Mouse (Mus musculus) neural tube, embryonic 13.5 days (tissue): Measurements from ENCODE around the gene March6. TPM values are rescaled to one million over a fixed set of nuclear protein-coding genes. Genes with fewer than 3 reads are reported as not detected.

ENCODE experiments used
- ATAC-seq: fragments of 200-750 bp; cut with Nextera tagmentation; 2 replicates; pipeline ENCODE4 v1.8.0; 2017; ENCODE audit warnings: low read depth, mild to moderate bottlenecking, moderate TSS enrichment, moderate library complexity
- H3K27ac ChIP-seq: fragments of 300-500 bp; sonication (generic); replicated peaks from 2 replicates; pipeline ENCODE4 v1.5.1; 2015; ENCODE audit warnings: moderate library complexity, mild to moderate bottlenecking, inconsistent platforms
- H3K27me3 ChIP-seq: fragments of 300-500 bp; sonication (generic); 2 replicates; pipeline ENCODE4 v1.6.1; 2015; ENCODE audit warnings: mild to moderate bottlenecking, inconsistent platforms
- H3K36me3 ChIP-seq: fragments of 300-500 bp; sonication (generic); 2 replicates; pipeline ENCODE4 v1.6.1; 2015; ENCODE audit warnings: mild to moderate bottlenecking, inconsistent platforms
- H3K4me1 ChIP-seq: fragments of 300-500 bp; sonication (generic); replicated peaks from 2 replicates; pipeline ENCODE4 v1.6.1; 2015; ENCODE audit warnings: inconsistent platforms
- H3K4me2 ChIP-seq: fragments of 300-500 bp; sonication (generic); 2 replicates; pipeline ENCODE4 v1.6.1; 2015; ENCODE audit warnings: inconsistent platforms, mild to moderate bottlenecking, moderate library complexity
- H3K4me3 ChIP-seq: fragments of 300-500 bp; sonication (generic); 2 replicates; pipeline ENCODE4 v1.5.1; 2015; ENCODE audit warnings: mild to moderate bottlenecking, inconsistent platforms
- H3K9ac ChIP-seq: fragments of 300-500 bp; sonication (generic); 2 replicates; pipeline ENCODE4 v1.6.1; 2015; ENCODE audit warnings: moderate library complexity, mild to moderate bottlenecking, inconsistent platforms
- H3K9me3 ChIP-seq: fragments of 300-500 bp; sonication (generic); 2 replicates; pipeline ENCODE4 v1.6.1; 2016; ENCODE audit warnings: inconsistent platforms
- WGBS: fragments of 180-500 bp; shearing (Covaris S2); methylation state at CpG from one replicate; pipeline ENCODE4 v1.1.7; 2015; 5-methylcytosine and 5-hydroxymethylcytosine counted together
- polyA plus RNA-seq: library from polyadenylated mRNA; unstranded; fragments of >200 nt; fragmentation: Nextera tagmentation; extraction: Ambion mirVana; gene quantifications from 2 replicates; pipeline ENCODE4 v1.2.1, GENCODE M21; 2015

Gene March6
- polyA plus RNA-seq, 1 experiment from 2014 or later, result 58.2 TPM

DNA sequence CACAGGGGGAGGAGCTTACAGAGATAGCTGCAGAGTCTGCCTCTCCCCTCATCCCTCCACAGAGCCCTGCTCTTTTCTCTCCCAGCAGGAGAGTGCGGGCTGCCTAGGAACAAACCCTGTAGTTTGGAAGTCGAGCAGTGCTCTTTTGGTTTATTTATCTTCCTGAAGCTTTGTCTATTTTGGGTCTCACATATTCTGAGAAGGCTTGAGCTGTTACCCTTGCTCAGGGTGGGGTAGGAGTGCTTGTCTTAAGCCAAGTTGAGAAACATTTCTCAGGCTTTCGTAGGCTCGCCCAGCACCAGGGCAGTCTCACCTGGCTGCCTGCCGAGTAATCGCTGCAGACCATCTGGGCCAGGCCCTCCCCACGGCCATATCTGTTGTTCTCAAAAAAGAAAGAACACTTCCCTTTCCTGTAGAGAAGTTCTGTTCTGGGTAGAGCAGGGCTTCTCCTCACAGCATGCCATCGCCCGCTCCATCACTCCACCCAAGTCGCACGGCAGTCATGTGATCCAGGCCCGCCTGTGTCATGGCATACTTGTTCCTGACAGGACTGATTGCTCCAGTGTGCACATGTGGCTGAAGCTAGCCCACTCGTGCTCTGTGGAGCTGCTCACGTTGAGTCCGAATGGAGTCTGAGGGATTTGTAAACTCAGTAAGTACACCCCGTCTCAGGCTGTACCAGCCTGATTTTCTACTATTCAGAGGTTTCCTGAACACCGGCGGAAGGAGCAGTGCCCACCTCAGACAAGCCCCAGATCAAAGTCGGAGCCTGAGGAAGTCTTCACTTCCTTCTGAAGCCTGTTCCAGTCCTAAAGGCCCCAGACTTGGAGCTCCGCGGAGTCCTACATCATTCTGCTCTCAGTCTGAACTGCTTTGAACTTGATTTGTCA is 112.8 kb downstream of the March6 start:
- WGBS, result 60% methylated on average over 21 of the region's 21 CpGs
- H3K9me3 ChIP-seq, result no peaks in the 10 kb centered on the region
- H3K4me3 ChIP-seq, result no peak overlapping the region
- 0 out of 2 replicates have a peak, but pooled peaks have one; percentile 23 for ATAC-seq
- H3K27ac ChIP-seq, result peak overlapping the region; percentile 18; the same call in 1 of the 2 replicates
- H3K36me3 ChIP-seq, result no peaks in the 10 kb centered on the region
- H3K27me3 ChIP-seq, result no peaks in the 10 kb centered on the region
- peaks cover 2% of the 10 kb centered on the region; the same call in 1 of the 2 replicates for H3K4me1 ChIP-seq
- H3K4me2 ChIP-seq, result peak overlapping the region; percentile 9; the same call in 1 of the 2 replicates
- no peak overlapping the region for H3K9ac ChIP-seq

DNA sequence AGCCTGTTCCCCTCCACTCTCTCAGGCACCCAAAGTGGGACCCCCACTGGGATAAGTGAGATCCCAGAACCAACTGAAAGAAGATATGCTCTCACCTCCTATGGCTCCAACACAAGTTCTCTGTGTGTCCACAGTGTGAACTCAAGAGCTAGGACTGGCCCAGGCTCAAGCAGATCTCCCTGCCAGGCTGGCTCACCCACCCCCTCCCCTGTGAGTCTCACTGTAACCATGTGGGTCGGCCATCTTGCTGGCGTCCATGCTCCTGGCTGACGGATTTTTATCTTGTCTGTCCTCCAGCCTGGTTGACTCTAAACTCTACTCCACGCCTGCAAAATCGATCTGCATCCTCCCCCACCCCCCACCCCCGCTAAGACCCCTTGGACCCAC is 113.5 kb downstream of the March6 start:
- Histone ChIP-seq H3K27ac (peak overlapping the region; percentile 18; the same call in 1 of the 2 replicates), H3K27me3 (no peaks in the 10 kb centered on the region), H3K9ac (no peak overlapping the region), H3K9me3 (no peaks in the 10 kb centered on the region), H3K4me1 (peaks cover 2% of the 10 kb centered on the region; the same call in 1 of the 2 replicates), H3K4me2 (no peak overlapping the region), H3K36me3 (no peaks in the 10 kb centered on the region), H3K4me3 (no peak overlapping the region)
- ATAC-seq, result no peak
- 70% methylated on average over 6 of the region's 6 CpGs for WGBS

DNA sequence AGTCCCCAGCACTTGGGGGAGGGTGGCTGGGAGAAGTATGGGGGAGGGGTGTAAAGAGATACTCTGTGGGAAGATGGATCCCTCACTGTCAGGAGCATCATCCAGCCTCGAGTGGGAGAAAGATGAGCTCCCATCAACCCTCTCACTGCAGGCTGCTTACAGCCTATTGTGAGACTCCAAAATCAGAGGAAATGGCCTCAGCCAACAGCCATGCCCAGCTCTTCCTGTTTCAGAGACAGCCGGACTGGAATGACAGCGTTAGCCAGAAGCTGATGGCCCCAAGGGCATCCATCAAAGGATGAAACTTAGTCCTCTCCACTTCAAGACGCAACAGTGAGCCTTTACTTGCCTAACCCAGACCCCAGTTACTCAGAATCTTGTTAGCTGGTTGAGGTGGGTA is 115.7 kb downstream of the March6 start:
- Histone ChIP-seq H3K9me3 (no peaks in the 10 kb centered on the region), H3K4me2 (no peak overlapping the region), H3K4me1 (peaks cover 2% of the 10 kb centered on the region; the same call in 1 of the 2 replicates), H3K36me3 (no peaks in the 10 kb centered on the region), H3K4me3 (no peak overlapping the region), H3K27ac (no peak overlapping the region), H3K9ac (no peak overlapping the region), H3K27me3 (no peaks in the 10 kb centered on the region)
- ATAC-seq, result no peak
- 66% methylated on average over 4 of the region's 4 CpGs for WGBS

DNA sequence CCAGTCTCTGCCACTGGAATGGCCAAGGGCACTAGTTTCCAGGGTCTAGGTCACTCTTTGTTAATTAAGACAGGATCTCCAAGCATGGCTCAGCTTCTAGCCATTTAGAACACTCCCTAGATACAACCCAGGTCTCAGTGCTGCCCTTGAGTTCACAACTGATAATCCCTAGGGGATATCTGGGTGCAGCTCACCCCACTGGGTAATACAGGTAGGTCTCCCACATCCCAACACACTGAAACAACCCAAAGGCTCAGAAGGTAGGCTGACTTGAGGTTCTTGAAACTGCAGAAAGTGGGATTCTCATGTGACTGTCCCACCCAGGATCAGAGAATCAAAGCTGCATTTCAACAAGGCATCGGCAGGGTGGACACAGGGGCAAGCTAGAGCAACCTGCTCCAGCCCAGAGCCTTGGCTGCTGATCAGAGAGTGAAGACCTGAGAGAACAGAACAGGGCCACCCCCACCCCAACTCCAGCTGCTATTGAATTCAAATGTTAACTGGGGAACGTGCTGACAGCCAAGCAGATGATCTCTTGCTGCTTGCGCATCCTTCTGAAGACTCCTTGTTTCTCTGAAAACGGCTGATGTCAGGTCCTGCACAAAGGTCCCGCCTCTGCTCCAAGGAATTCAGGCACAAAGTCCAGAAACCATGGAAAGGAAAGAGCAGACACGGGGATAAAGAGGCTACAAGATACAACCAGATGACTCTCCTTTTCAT is 116.5 kb downstream of the March6 start:
- H3K36me3 ChIP-seq, result no peaks in the 10 kb centered on the region
- no peak overlapping the region for H3K9ac ChIP-seq
- 59% methylated on average over 6 of the region's 6 CpGs for WGBS
- H3K4me1 ChIP-seq, result peaks cover 2% of the 10 kb centered on the region; the same call in 1 of the 2 replicates
- H3K4me2 ChIP-seq, result no peak overlapping the region
- no peak overlapping the region for H3K27ac ChIP-seq
- H3K4me3 ChIP-seq, result no peak overlapping the region
- H3K27me3 ChIP-seq, result no peaks in the 10 kb centered on the region
- no peak for ATAC-seq
- no peaks in the 10 kb centered on the region for H3K9me3 ChIP-seq

DNA sequence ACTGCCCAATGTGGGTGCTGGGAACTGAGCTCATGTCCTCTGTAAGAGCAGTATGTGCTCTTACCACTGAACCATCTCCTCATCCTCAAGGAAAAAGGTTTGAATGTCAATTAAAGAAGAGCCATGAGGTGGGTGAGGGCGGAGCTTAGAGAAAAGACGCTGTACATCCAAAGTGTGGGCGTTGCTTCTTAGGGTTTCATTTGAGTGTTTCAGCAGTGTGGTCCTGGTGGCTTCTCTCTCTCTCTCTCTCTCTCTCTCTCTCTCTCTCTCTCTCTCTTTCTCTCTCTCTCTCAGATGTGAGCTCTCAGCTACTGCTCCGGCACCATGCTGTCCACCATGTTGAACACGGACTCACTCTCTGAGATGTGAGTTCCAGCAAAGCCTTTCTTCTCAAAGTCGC is 117.2 kb downstream of the March6 start:
- no peak overlapping the region for H3K4me2 ChIP-seq

DNA sequence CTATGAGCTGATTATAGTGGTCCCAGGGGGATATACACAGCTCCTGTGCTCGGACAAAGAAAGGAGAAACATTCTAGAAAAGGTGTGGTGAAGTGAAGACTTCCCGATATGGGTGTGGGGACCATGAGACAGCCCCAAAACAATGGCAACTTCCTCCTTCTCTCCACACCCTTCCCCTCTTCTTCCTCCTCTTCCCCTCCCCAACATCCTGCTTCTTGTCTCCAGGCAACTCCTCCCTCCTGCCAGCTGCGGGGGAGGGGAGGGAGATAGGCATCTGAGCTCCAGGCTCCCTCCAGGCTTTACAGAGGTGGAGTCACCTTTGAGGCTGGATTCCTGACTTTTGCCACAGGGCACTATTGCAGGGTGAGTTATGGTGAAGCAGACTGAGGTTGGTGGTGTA is 117.9 kb downstream of the March6 start:
- WGBS, result 43% methylated on average over 3 of the region's 3 CpGs
- Histone ChIP-seq H3K4me2 (no peak overlapping the region), H3K9ac (no peak overlapping the region), H3K36me3 (no peaks in the 10 kb centered on the region), H3K4me1 (no peaks in the 10 kb centered on the region), H3K27me3 (no peaks in the 10 kb centered on the region), H3K27ac (no peak overlapping the region), H3K9me3 (no peaks in the 10 kb centered on the region), H3K4me3 (no peak overlapping the region)
- ATAC-seq, result no peak

More for the DNA sequence above, 117.2 kb downstream of the March6 start:
- H3K9ac ChIP-seq, result no peak overlapping the region
- ATAC-seq, result no peak
- WGBS, result 89% methylated on average over 6 of the region's 6 CpGs
- no peaks in the 10 kb centered on the region for H3K9me3 ChIP-seq
- H3K27ac ChIP-seq, result no peak overlapping the region
- H3K4me3 ChIP-seq, result no peak overlapping the region
- no peaks in the 10 kb centered on the region for H3K36me3 ChIP-seq
- peaks cover 2% of the 10 kb centered on the region; the same call in 1 of the 2 replicates for H3K4me1 ChIP-seq
- H3K27me3 ChIP-seq, result no peaks in the 10 kb centered on the region

DNA sequence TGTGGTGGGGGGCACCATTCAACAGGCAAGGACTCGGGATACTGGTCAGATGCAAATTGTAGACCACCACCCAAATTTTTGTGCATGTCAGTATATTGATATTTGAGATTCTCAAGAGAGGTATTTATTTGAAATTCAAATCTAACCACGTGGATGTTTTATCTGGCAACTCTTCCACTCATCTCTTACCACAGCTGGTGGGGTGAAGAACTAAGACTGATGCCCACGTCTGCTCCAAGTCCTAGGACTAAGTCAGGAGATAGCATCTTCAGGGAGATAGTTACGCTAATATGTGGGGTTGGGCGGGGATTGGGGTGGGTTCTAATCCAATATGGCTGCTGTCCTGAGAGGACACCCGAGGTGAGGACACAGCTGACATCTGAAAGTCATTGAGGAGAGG is 118.4 kb downstream of the March6 start:
- no peaks in the 10 kb centered on the region for H3K9me3 ChIP-seq
- no peak overlapping the region for H3K9ac ChIP-seq
- no peaks in the 10 kb centered on the region for H3K36me3 ChIP-seq
- WGBS, result 78% methylated on average over 6 of the region's 6 CpGs
- H3K4me1 ChIP-seq, result no peaks in the 10 kb centered on the region
- H3K27me3 ChIP-seq, result no peaks in the 10 kb centered on the region
- H3K4me3 ChIP-seq, result no peak overlapping the region
- no peak overlapping the region for H3K27ac ChIP-seq
- H3K4me2 ChIP-seq, result no peak overlapping the region
- no peak for ATAC-seq

DNA sequence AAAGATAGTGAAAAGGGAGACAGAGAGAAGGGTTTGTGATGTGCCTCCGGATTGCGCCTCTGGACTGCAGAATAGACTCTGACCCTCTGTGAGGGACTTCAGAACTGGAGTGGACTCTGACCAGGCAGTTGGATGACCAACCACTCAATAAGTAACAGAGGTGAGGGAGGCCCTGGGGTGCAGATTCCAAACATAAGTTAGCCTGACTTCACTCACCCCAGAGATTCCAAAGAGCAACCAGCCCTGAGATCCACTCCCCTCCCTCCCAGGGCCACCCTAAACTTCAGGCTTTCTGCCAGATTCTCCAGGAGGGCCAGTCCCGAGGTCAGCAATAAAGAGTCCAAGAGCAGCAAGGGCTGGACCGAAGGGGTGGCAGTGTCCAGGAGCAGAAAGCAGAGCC is 123.4 kb downstream of the March6 start:
- 82% methylated on average over 4 of the region's 4 CpGs for WGBS
- H3K4me3 ChIP-seq, result no peak overlapping the region
- ATAC-seq, result no peak
- no peaks in the 10 kb centered on the region for H3K36me3 ChIP-seq
- H3K27me3 ChIP-seq, result no peaks in the 10 kb centered on the region
- H3K4me2 ChIP-seq, result no peak overlapping the region
- peaks cover 8% of the 10 kb centered on the region for H3K4me1 ChIP-seq
- H3K9me3 ChIP-seq, result no peaks in the 10 kb centered on the region
- no peak overlapping the region for H3K27ac ChIP-seq
- no peak overlapping the region for H3K9ac ChIP-seq

DNA sequence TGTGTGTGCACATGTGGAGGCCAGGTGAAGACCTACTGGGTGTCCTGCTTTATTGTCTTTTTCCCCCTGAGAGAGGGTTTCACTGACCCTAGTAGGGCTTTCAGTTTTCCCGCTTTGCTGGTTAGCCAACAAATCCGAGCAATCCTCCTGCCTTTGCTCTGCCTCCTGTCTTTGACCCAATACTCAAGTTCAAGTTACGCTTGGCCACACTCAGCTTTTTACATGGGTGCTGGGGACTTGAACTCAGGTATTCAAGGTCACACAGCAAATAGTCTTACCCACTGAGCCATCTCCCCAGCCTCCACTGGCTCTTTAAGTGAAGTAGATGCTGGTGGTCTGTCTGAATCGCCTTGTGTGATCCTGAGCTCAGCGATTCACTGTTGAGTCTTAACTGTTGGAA is 124.0 kb downstream of the March6 start:
- no peaks in the 10 kb centered on the region for H3K9me3 ChIP-seq
- H3K27ac ChIP-seq, result no peak overlapping the region
- WGBS, result 92% methylated on average over 5 of the region's 5 CpGs
- ATAC-seq, result no peak
- H3K27me3 ChIP-seq, result no peaks in the 10 kb centered on the region
- H3K9ac ChIP-seq, result no peak overlapping the region
- H3K36me3 ChIP-seq, result no peaks in the 10 kb centered on the region
- H3K4me3 ChIP-seq, result no peak overlapping the region
- no peak overlapping the region for H3K4me2 ChIP-seq
- peaks cover 14% of the 10 kb centered on the region for H3K4me1 ChIP-seq

Other genes with a start within 250 kb of the March6 start
- gene Ankrd33b, start 163.3 kb downstream of the March6 start, polyA plus RNA-seq, result 0.83 and 0.99 TPM in 2 replicates
- 0.96 and 1.5 TPM in 2 replicates for gene Ropn1l, start 77.3 kb downstream of the March6 start, polyA plus RNA-seq
- gene Cmbl, start 34.3 kb upstream of the March6 start, polyA plus RNA-seq, result 3.1 and 4.0 TPM in 2 replicates
- gene Cct5, start 70.8 kb upstream of the March6 start, polyA plus RNA-seq, result 542 and 545 TPM in 2 replicates
- 10.8 and 11.0 TPM in 2 replicates for gene Fam173b, start 70.8 kb upstream of the March6 start, polyA plus RNA-seq